Comparison of ENCODE assay signal across 9 mouse cellular contexts in genomic region chr1:91968710-91969379, GRCm38 (mm10).
DNase-seq lines count a peak whose midpoint lies in the region; ATAC-seq lines count a peak whose summit lies in the region.
"Had no signal": no experiment of that assay in that cellular context is flagged by ENCODE, and none has a peak within 500 bp of the region (broad histone marks: within the 10 kb centered on the region; RNA-seq: fewer than 3 reads in every experiment).

No protein-coding gene starts in this region.

- no peak for ATAC-seq in hindbrain, embryonic 12.5 days (ENCODE audit: low FRiP score)

- H3K36me3 ChIP-seq in hindbrain, embryonic 10.5 days, result peaks cover 98% of the 10 kb centered on the region
- peaks cover 84% of the 10 kb centered on the region for H3K36me3 ChIP-seq in hindbrain, embryonic 12.5 days

- no peak overlapping the region for H3K4me2 ChIP-seq in hindbrain, embryonic 12.5 days (replicated peaks)
- H3K4me2 ChIP-seq: liver, embryonic 13.5 days had no signal

- H3K9ac ChIP-seq in hindbrain, embryonic 12.5 days, result no peak overlapping the region
- H3K9ac ChIP-seq: liver, embryonic 13.5 days had no signal

- peak overlapping the region; percentile 42 for H3K27ac ChIP-seq in hindbrain, embryonic 10.5 days
- no peak overlapping the region for H3K27ac ChIP-seq in hindbrain, embryonic 12.5 days
- H3K27ac ChIP-seq: liver, embryonic 13.5 days had no signal

- 67% methylated on average over 5 of the region's 5 CpGs for WGBS in hindbrain, embryonic 10.5 days
- WGBS in hindbrain, embryonic 12.5 days, result 60% methylated on average over 5 of the region's 5 CpGs

- DNase-seq in hindbrain, embryonic 10.5 days (ENCODE audit: low spot score), result peak; percentile 62
- peak; percentile 38 for DNase-seq in MN1 (ENCODE audit: low spot score)
- DNase-seq in cerebellum, postnatal 14 days, result peak; percentile 76 to 81
- DNase-seq in heart, postnatal 36 days, result peak; percentile 29 to 52
- DNase-seq in left cerebral cortex, postnatal 36 days (ENCODE audit: low spot score in 2 of 2), result peak; percentile 36 to 43
- peak; percentile 46 for DNase-seq in ovary, postnatal 14 days (ENCODE audit: low spot score)
- DNase-seq in spleen, postnatal 14 days (ENCODE audit: low spot score in 2 of 2), result no peak
- DNase-seq: liver, embryonic 13.5 days had no signal

- H3K27me3 ChIP-seq in hindbrain, embryonic 10.5 days (ENCODE audit: insufficient read depth, poor library complexity, severe bottlenecking), result no peaks in the 10 kb centered on the region
- H3K27me3 ChIP-seq in hindbrain, embryonic 12.5 days, result no peaks in the 10 kb centered on the region
- H3K27me3 ChIP-seq: liver, embryonic 13.5 days had no signal

- intact Hi-C loops in heart, postnatal 36 days (cut with DNase I), result no loop called here
- intact Hi-C loops in left cerebral cortex, postnatal 36 days (cut with DNase I), result loop anchor here (5.0 kb wide), 2 partner anchors 397 to 447 kb away; no protein-coding TSS in a partner anchor

- no peaks in the 10 kb centered on the region for H3K4me1 ChIP-seq in hindbrain, embryonic 10.5 days (replicated peaks)
- H3K4me1 ChIP-seq in hindbrain, embryonic 12.5 days, result 0 out of 2 replicates have a peak, but pooled peaks cover 3% of the 10 kb centered on the region
- H3K4me1 ChIP-seq: liver, embryonic 13.5 days had no signal

- no peak overlapping the region for H3K4me3 ChIP-seq in hindbrain, embryonic 10.5 days
- no peak overlapping the region for H3K4me3 ChIP-seq in hindbrain, embryonic 12.5 days
- H3K4me3 ChIP-seq: liver, embryonic 13.5 days had no signal

- H3K9me3 ChIP-seq in hindbrain, embryonic 10.5 days, result no peaks in the 10 kb centered on the region
- H3K9me3 ChIP-seq in hindbrain, embryonic 12.5 days (replicated peaks), result no peaks in the 10 kb centered on the region
- H3K9me3 ChIP-seq: liver, embryonic 13.5 days had no signal

Comparison
In these comparisons a context has a peak if more than half of its experiments do, and no peak if none do; other contexts are left out.
1. DNase-seq: peak in hindbrain, embryonic 10.5 days (single experiment), MN1 (single experiment), cerebellum, postnatal 14 days (2 of 2), heart, postnatal 36 days (2 of 2), left cerebral cortex, postnatal 36 days (2 of 2) and ovary, postnatal 14 days (single experiment); none in spleen, postnatal 14 days (0 of 2).